Mouse (Mus musculus) A20 (cell line): ENCODE measurements around the gene Aadacl4.
"Not testable (repeated sequence)": the region's sequence is repeated elsewhere in the genome, so short reads cannot be mapped to it uniquely, and the experiment has no call there.

Experiments used
- DNase-seq: peaks from one replicate; pipeline ENCODE4 v3.0.0-alpha.2; 2011; ENCODE audit warnings: low read depth, low spot score

Gene Aadacl4

DNA sequence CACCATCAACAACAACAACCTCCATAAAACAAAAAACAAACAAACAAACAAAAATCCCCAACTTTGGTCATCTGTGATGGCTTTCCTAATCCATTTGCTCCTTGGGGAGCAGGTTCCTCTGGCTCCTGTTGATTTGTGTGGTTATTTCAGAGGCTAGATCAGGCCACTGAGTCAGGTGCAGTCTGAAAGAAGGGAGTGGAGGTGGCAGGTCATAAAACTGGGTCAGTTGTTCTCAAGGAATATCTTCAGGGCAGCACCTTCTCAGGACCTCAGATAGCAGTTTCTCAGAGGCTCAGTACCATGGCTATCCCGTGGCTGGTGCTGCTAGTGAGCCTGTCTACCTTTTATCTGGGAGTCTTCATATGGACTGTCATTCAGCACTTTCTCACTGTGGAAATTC, at the start of gene Aadacl4:
Gene Aadacl4 (plus strand): TSS at position 301 of the 400 bp plus-strand sequence.
- DNase-seq = no peak

DNA sequence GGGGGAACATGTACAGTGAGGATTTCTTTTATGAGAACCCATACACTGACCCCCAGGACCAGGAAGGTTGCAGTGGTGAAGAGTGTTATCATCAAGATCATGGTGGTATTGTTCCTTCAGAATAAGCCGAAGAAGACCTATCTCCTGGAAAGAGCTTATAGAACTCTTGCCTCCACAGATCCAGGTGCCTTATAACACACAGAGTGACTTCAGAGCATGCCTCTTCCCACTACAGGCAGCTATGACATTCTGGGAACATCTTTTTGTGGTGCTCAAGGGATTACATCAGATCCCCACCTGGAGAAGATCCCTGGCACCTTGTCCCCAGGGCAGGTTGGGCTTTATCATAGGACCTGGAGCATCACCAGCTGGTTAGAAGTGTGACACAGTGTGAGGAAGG, 48.5 kb upstream of the Aadacl4 start, which contains the start of gene Gm13124:
Gene Gm13124 (minus strand): TSS at position 101 of the 400 bp plus-strand sequence.
- no peak for DNase-seq

DNA sequence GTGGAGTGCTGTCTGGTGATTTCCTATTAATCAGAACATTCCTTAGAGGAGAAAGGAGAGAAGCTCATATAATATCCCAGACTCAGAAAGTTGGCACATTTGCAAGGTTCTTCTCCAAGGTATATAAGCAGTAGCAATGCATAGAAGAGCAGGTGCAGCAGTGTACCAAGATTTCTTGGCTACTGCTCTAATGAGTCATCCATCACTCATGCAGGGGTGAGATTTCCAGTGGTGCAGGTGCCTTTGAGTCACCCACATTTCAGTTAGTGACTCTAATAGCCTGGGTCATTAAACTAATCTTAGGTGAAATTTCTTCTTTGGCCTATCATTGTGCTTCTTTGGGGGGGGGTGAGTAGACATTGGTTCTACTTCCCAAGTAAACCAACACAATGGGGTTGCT, 45.8 kb upstream of the Aadacl4 start:
- no peak for DNase-seq

DNA sequence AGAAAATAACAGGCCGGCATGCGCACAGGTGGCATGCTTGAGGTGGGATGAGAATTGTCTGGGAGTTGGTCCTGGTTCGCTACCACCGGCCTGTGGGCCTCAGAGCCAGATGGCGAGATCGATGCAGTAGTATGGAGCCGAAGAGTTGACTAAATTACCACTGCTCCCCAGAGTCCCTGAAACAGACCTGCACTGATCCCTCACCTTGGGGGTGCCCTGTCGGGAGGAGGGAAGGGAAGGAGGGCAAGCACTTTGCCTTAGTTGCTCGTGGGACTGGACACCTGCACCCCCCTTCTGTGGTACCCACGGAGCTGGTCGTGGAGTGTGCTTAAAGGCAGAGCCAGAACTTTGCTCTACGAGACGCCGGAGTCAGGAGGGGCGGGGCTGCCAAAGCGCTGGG, 27.3 kb upstream of the Aadacl4 start:
- DNase-seq = not testable (repeated sequence)

GRCm38 (mm10) chr4:144592790-144593189, 20.7 kb upstream of the Aadacl4 start:
- no peak for DNase-seq

GRCm38 (mm10) chr4:144614586-144614985, 1.1 kb downstream of the Aadacl4 start:
- DNase-seq = no peak

DNA sequence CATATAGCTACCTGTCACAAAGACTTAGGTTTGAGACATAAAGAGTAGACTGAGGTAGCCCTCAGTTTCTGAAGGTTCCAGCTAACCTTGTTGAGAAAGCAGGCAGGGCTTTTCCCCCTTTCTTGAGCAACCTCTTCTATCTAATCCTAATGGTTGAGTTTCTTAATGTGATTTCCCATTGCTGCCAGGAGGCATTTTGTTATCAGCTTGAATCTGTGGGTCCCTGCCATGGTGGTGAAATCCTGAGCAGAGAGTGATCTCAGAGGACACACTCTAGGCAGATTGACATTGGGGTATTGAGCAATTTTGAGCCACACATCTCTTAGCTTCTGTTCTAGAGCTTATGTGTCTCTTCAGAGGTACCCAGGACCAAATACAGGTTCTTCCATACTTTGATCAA, 24.8 kb downstream of the Aadacl4 start:
- no peak for DNase-seq
